Mouse (Mus musculus) liver, embryonic 12.5 days (tissue): ENCODE data around the gene Gm7271. TPM values are rescaled to one million over a fixed set of nuclear protein-coding genes. Genes with fewer than 3 reads are reported as not detected.

Experiments
- ATAC-seq: fragments of 200-750 bp; cut with Nextera tagmentation; 2 replicates; pipeline ENCODE4 v1.8.0; 2017; ENCODE audit warnings: moderate number of reproducible peaks, mild to moderate bottlenecking, moderate library complexity
- H3K27ac ChIP-seq: fragments of 300-500 bp; sonication (generic); 2 replicates; pipeline ENCODE4 v1.5.1; 2016; ENCODE audit warnings: mild to moderate bottlenecking
- H3K27me3 ChIP-seq: fragments of 300-500 bp; sonication (generic); replicated peaks from 2 replicates; pipeline ENCODE4 v1.6.1; 2016; ENCODE audit warnings: mild to moderate bottlenecking, moderate library complexity
- H3K36me3 ChIP-seq: fragments of 300-500 bp; sonication (generic); 2 replicates; pipeline ENCODE4 v1.6.1; 2016; ENCODE audit warnings: mild to moderate bottlenecking, moderate library complexity
- H3K4me1 ChIP-seq: fragments of 300-500 bp; sonication (generic); 2 replicates; pipeline ENCODE4 v1.6.1; 2016
- H3K4me2 ChIP-seq: fragments of 300-500 bp; sonication (generic); 2 replicates; pipeline ENCODE4 v1.6.1; 2016; ENCODE audit warnings: mild to moderate bottlenecking, moderate library complexity
- H3K4me3 ChIP-seq: fragments of 300-500 bp; sonication (generic); 2 replicates; pipeline ENCODE4 v1.5.1; 2016; ENCODE audit warnings: mild to moderate bottlenecking, moderate library complexity
- H3K9ac ChIP-seq: fragments of 300-500 bp; sonication (generic); 2 replicates; pipeline ENCODE4 v1.6.1; 2016; ENCODE audit warnings: mild to moderate bottlenecking, moderate library complexity
- H3K9me3 ChIP-seq: fragments of 300-500 bp; sonication (generic); replicated peaks from 2 replicates; pipeline ENCODE4 v1.6.1; 2016; ENCODE audit warnings: mild to moderate bottlenecking, moderate library complexity
- WGBS: fragments of 180-500 bp; shearing (Covaris S2); methylation state at CpG from one replicate; pipeline ENCODE4 v1.1.7; 2016; ENCODE audit not compliant: insufficient replicate concordance; 5-methylcytosine and 5-hydroxymethylcytosine counted together
- polyA plus RNA-seq: library from polyadenylated mRNA; unstranded; fragments of >200 nt; fragmentation: Nextera tagmentation; extraction: Ambion mirVana; gene quantifications from 2 replicates; pipeline ENCODE4 v1.2.1, GENCODE M21; 2016

Gene Gm7271
- polyA plus RNA-seq, 1 experiment from 2014 or later: not detected

GRCm38 (mm10) chr5:76529704-76530066, 45.8 kb downstream of the Gm7271 start:
- H3K4me3 ChIP-seq: peak overlapping the region; percentile 93
- WGBS: 5% methylated on average over 9 of the region's 9 CpGs
- no peaks in the 10 kb centered on the region for H3K9me3 ChIP-seq
- peak overlapping the region; percentile 80 for H3K9ac ChIP-seq
- H3K36me3 ChIP-seq: peaks cover 11% of the 10 kb centered on the region
- H3K4me2 ChIP-seq: peak overlapping the region; percentile 81
- peaks cover 14% of the 10 kb centered on the region for H3K4me1 ChIP-seq
- H3K27ac ChIP-seq: peak overlapping the region; percentile 86
- no peaks in the 10 kb centered on the region for H3K27me3 ChIP-seq
- ATAC-seq: no peak

GRCm38 (mm10) chr5:76533186-76533585, 49.3 kb downstream of the Gm7271 start:
- Histone ChIP-seq H3K4me1 (peaks cover 14% of the 10 kb centered on the region), H3K4me2 (no peak overlapping the region), H3K9ac (no peak overlapping the region), H3K27me3 (no peaks in the 10 kb centered on the region), H3K4me3 (no peak overlapping the region), H3K36me3 (peaks cover 43% of the 10 kb centered on the region), H3K9me3 (no peaks in the 10 kb centered on the region), H3K27ac (no peak overlapping the region)
- whole genome bisulfite sequencing: 76% methylated on average over 6 of the region's 6 CpGs
- ATAC-seq: no peak

GRCm38 (mm10) chr5:76536231-76536630, 52.4 kb downstream of the Gm7271 start:
- Histone ChIP-seq H3K4me3 (no peak overlapping the region), H3K9me3 (no peaks in the 10 kb centered on the region), H3K27ac (no peak overlapping the region), H3K4me2 (no peak overlapping the region), H3K4me1 (no peaks in the 10 kb centered on the region), H3K9ac (no peak overlapping the region), H3K27me3 (no peaks in the 10 kb centered on the region), H3K36me3 (peaks cover 60% of the 10 kb centered on the region)
- no peak for ATAC-seq
- 48% methylated on average over 1 of the region's 1 CpGs for WGBS

- Histone ChIP-seq H3K4me3 (no peak overlapping the region), H3K9me3 (no peaks in the 10 kb centered on the region), H3K27ac (no peak overlapping the region), H3K27me3 (no peaks in the 10 kb centered on the region), H3K4me2 (no peak overlapping the region), H3K9ac (no peak overlapping the region), H3K36me3 (peaks cover 70% of the 10 kb centered on the region), H3K4me1 (no peaks in the 10 kb centered on the region)
- 87% methylated on average over 10 of the region's 10 CpGs for WGBS
- no peak for ATAC-seq
Measured at GRCm38 (mm10) chr5:76537578-76537977, 53.7 kb downstream of the Gm7271 start.

GRCm38 (mm10) chr5:76540181-76540580, 56.3 kb downstream of the Gm7271 start:
- peaks cover 80% of the 10 kb centered on the region for H3K36me3 ChIP-seq
- WGBS: 84% methylated on average over 8 of the region's 8 CpGs
- no peak overlapping the region for H3K4me2 ChIP-seq
- H3K27ac ChIP-seq: no peak overlapping the region
- no peaks in the 10 kb centered on the region for H3K9me3 ChIP-seq
- H3K27me3 ChIP-seq: no peaks in the 10 kb centered on the region
- H3K4me3 ChIP-seq: no peak overlapping the region
- H3K9ac ChIP-seq: no peak overlapping the region
- no peak for ATAC-seq
- H3K4me1 ChIP-seq: no peaks in the 10 kb centered on the region

GRCm38 (mm10) chr5:76540842-76541241, 57.0 kb downstream of the Gm7271 start:
- Histone ChIP-seq H3K27ac (no peak overlapping the region), H3K36me3 (peaks cover 79% of the 10 kb centered on the region), H3K9ac (no peak overlapping the region), H3K4me2 (no peak overlapping the region), H3K9me3 (no peaks in the 10 kb centered on the region), H3K4me1 (no peaks in the 10 kb centered on the region), H3K27me3 (no peaks in the 10 kb centered on the region), H3K4me3 (no peak overlapping the region)
- ATAC-seq: no peak

GRCm38 (mm10) chr5:76543200-76543599, 59.4 kb downstream of the Gm7271 start:
- no peaks in the 10 kb centered on the region for H3K27me3 ChIP-seq
- no peak overlapping the region for H3K9ac ChIP-seq
- no peak overlapping the region for H3K27ac ChIP-seq
- no peak overlapping the region for H3K4me3 ChIP-seq
- peaks cover 67% of the 10 kb centered on the region for H3K36me3 ChIP-seq
- H3K4me1 ChIP-seq: no peaks in the 10 kb centered on the region
- H3K4me2 ChIP-seq: no peak overlapping the region
- WGBS: 84% methylated on average over 8 of the region's 8 CpGs
- H3K9me3 ChIP-seq: no peaks in the 10 kb centered on the region
- ATAC-seq: no peak

- Histone ChIP-seq H3K4me2 (no peak overlapping the region), H3K9ac (no peak overlapping the region), H3K9me3 (no peaks in the 10 kb centered on the region), H3K27me3 (no peaks in the 10 kb centered on the region), H3K4me1 (no peaks in the 10 kb centered on the region), H3K27ac (no peak overlapping the region), H3K36me3 (peaks cover 46% of the 10 kb centered on the region), H3K4me3 (no peak overlapping the region)
- WGBS: 40% methylated on average over 8 of the region's 8 CpGs
- ATAC-seq: no peak
Measured at GRCm38 (mm10) chr5:76550426-76550825, 66.6 kb downstream of the Gm7271 start.

GRCm38 (mm10) chr5:76565321-76565720, 81.5 kb downstream of the Gm7271 start:
- no peaks in the 10 kb centered on the region for H3K4me1 ChIP-seq
- no peak overlapping the region for H3K4me2 ChIP-seq
- H3K36me3 ChIP-seq: peaks cover 77% of the 10 kb centered on the region
- no peak overlapping the region for H3K27ac ChIP-seq
- no peaks in the 10 kb centered on the region for H3K27me3 ChIP-seq
- H3K9ac ChIP-seq: no peak overlapping the region
- no peaks in the 10 kb centered on the region for H3K9me3 ChIP-seq
- WGBS: 23% methylated on average over 3 of the region's 3 CpGs
- ATAC-seq: no peak
- no peak overlapping the region for H3K4me3 ChIP-seq

Other genes with a start within 250 kb of the Gm7271 start
- 3.6 and 4.1 TPM in 2 replicates for gene Clock, start 179.2 kb upstream of the Gm7271 start, polyA plus RNA-seq
- gene Pdcl2, start 152.9 kb upstream of the Gm7271 start, polyA plus RNA-seq: not detected in 2 replicates
- gene Nmu, start 120.3 kb upstream of the Gm7271 start, polyA plus RNA-seq: not detected in 2 replicates
- 16.3 and 19.0 TPM in 2 replicates for gene Exoc1, start 45.3 kb downstream of the Gm7271 start, polyA plus RNA-seq
- 6.1 and 6.5 TPM in 2 replicates for gene Cep135, start 104.7 kb downstream of the Gm7271 start, polyA plus RNA-seq
- gene C530008M17Rik, start 172.5 kb downstream of the Gm7271 start, polyA plus RNA-seq: 12.2 and 13.9 TPM in 2 replicates